Mouse (Mus musculus) testis, adult 10 weeks (tissue): ENCODE results near the gene Prima1. TPM values are rescaled to one million over a fixed set of nuclear protein-coding genes. Genes with fewer than 3 reads are reported as not detected.

Experiments used
- polyA plus RNA-seq: library from polyadenylated mRNA; stranded (reverse); fragments of 350-450 nt; fragmentation: Illumina TruSeq; extraction: RNeasy Lipid Tissue Mini Kit (QIAGEN cat#74804); gene quantifications from one replicate; pipeline ENCODE4 v1.2.3, GENCODE M21; 2014; ENCODE audit warnings: low read depth, low replicate concordance

Prima1 gene
- polyA plus RNA-seq: not detected

GRCm38 (mm10) chr12:103242083-103242581 is at the start of gene Prima1:
Gene Prima1, minus strand, starts transcription at chr12:103242150.

Other genes starting within 250 kb of the Prima1 start
- 0.34 TPM for gene Fam181a, start 68.8 kb upstream of the Prima1 start, polyA plus RNA-seq
- gene Asb2, start 113.9 kb upstream of the Prima1 start, polyA plus RNA-seq: not detected
- 347 TPM for gene Otub2, start 146.5 kb upstream of the Prima1 start, polyA plus RNA-seq
- not detected for gene 9330161L09Rik, start 165.7 kb upstream of the Prima1 start, polyA plus RNA-seq
- gene Ddx24, start 183.7 kb upstream of the Prima1 start, polyA plus RNA-seq: 48.6 TPM
- 15.2 TPM for gene Ifi27, start 192.1 kb upstream of the Prima1 start, polyA plus RNA-seq
- not detected for gene Ifi27l2a, start 201.5 kb upstream of the Prima1 start, polyA plus RNA-seq
- gene Ifi27l2b, start 215.1 kb upstream of the Prima1 start, polyA plus RNA-seq: 0.20 TPM